Mouse (Mus musculus): ENCODE measurements at regions not wholly inside any gene's neighbourhood (a gene's known extent, or its start where the extent isn't known, plus 50 kb on each side); places are given as distances from the start of the nearest gene placed in this dataset.

DNA sequence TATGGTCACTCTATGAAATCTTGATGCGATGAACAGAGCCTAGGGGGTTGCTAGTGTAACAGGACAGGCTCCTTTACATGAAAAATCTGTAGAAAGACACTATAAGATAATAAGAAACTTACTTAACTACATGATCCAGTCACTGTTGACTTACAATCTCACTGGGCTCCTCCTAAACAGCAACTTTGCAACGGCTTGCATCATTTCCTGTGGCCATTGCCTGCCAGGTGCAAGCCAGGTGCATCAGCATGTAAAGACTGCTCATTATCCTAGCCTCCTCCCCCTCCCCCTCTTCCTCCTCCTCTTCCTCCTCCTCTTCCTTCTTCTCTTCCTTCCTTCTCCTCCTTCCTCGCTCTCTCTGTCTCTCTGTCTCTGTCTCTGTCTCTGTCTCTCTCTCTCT lies 352.5 kb downstream of the Nuak1 start:
- DNase-seq (ENCODE audit: low read depth, low spot score) = no peak

DNA sequence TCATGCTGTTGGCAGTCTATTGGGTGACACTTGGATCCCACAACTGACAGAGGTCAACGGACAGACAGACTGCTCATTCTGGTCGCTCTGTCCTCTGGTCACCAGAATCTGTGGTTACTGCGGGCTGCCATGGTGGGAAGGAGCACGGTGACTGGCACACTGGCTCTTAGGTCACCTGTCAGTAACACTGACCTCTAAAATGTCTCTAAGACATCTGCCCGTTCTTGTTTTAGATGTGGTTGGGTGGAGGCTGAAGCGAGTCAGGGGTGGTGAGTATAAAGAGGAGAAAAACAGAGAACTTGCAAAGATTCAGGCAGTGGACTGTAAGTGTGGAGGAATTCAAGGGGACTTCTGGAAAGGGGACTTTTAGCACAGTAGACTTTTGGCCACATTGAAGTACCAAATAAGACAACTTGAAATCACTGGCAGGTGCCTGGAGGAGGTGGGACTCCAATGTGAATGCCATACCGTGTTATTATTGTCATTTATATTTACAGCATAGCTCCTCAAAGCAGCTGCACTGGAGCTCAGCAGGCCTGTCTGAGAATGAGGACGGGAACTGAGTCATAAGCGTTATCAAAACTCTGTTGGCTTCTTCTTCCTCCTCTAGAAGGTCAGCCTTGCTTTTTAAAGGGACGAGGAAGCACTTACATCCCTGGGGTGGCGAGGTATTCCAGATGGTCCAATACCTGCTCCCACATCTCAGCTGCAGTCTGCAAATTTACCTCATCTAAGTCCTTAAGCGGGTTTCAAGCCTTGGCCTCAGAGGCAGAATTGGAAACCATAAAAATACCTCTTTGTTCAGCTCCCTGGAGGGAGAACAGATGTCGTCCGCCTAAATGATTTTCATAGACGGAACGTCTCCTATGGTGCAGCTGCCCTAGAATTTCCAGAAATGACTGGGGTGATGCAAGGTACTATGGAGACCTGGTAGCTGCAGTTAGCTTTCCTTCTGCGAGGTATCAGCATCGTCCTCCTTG lies 351.3 kb downstream of the Nuak1 start:
- peak; percentile 87 for DNase-seq (ENCODE audit: low read depth, low spot score)

DNA sequence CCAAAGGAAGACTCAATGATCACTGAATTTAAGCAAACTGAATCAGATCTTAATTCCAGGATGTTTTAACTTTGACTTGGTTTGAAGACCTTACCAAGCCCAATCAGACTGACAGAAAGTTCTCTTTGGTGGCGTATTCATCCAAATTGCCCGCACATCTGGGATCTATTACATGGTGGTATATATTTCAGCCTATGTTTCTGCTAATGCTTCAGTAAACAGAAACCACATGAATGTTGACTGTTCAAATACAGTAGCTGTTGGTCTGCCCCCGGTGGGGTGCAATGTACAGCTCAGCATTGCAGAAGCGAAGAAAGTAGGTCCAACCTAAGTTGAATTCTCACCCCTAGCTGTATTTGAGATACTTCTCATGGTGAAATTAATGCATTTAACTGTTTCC lies 346.5 kb downstream of the Nuak1 start:
- DNase-seq (ENCODE audit: low read depth, low spot score) = no peak

DNA sequence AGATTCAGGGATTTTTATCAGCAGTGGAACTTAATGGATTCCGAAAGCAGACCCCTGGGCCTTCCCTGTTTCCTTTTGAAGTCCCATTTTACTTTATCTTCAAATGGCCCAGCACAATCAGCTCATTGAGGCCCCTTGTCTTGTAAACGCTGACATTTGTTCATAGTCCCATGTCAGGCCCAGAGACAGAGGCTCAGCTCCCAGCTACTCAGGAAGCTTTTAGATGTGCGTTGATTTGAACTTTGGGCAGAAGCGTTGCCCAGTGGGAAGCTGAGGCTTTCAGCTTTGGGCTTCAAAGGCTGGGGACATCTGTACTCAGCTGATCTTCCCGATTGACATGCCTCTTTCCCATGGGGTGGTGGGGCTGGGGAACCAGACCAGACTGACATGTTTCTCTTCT lies 343.2 kb downstream of the Nuak1 start:
- DNase-seq (ENCODE audit: low read depth, low spot score) = no peak

DNA sequence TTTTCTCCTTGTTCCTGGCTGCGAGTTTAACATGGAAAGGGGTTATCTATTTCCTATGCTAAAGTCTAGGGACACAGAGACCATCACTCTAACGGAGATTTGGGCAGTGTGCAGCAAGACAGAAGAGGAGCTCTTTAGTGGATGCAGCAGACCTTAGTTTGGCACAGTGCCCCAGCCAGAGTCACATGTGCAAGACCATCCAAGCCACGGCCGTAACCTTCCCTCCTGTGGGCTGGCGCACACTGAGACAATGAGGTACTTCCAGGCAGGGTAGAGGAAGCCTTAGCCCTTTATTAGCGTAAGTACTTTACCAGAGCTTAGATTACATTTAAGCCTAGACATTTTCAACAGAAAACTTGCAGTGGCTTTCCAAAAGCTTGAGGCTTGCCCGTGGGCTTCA lies 336.4 kb downstream of the Nuak1 start:
- no peak for DNase-seq (ENCODE audit: low read depth, low spot score)

DNA sequence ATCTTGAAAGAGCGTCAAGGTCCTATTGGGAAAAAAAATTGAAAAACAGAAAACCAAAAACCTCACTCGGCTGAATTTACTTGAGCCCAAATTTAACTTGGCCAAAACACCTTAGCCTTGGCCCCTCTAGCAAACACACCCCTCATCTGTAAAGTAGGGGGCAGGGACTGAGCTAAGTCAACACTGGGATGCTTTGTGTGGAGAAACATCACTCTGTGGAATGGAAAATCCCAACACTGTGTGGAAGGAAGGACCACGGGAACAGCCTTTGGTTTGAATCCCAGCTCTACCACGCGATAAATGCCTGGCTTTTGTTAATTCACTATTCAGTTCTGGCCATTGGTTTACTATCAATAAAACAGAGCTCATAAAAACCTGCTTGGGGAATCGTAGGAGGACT lies 335.8 kb downstream of the Nuak1 start:
- DNase-seq (ENCODE audit: low read depth, low spot score) = no peak

DNA sequence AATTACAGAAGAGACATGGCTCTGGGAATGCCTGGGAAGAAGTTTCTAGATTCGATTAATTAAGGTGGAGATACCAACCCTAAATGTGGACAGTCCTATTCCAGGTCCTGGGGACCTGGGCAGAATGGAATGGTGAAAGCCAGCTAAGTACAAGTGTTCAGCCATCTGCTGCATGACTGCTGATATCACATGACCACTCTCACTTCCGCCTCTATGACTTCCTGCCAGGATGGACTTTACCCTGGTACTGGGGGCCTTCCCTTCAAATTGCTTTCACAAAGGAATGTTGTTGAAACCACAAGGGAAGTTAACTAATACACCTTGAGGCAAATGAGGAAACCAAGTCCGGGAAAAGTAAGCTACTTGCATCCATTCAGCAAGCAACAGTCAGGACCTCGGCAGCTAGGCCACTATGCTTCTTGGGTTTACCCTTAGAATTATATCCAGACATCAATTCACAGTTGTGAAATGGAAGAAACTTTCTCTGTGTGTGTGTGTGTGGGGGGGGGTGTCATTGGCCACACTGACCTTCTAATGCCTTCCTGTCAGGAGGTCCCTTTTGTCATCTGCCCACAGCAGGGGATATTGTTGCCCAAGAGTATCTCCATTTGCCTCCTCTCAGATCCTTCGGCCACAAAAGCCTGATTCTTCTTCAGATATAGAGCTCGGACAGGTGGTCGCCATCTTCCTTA lies 330.6 kb downstream of the Nuak1 start:
- DNase-seq (ENCODE audit: low read depth, low spot score) = no peak

DNA sequence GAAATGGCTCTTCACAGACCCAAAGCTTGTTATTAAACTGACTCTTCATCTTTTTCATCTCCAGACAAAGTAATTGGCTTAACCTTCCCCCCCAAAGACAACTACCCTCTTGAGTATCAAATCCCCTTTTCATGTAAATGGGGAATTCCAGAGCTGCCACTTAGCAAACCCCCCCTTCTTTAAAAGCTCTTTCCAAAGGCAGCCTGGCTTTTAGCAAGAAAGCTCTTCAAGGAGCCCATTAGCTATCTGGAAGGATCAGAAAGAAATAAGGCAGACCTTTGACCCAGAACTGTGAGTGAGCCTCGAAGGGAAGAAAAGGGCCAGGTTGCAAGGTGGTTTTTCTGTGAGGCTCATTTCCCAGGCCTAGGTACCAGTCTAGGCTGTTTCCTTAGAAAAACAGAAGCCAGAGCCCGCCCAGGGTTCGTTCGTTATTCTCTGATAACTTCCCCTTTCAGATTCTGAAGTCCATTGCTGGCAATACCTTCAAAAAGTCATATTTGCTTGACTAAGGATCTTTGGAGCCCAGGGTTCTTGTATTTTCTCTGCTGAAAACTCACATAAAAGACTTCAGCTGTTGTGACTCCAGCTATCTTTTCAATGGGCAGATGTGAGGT lies 329.9 kb downstream of the Nuak1 start:
- no peak for DNase-seq (ENCODE audit: low read depth, low spot score)

DNA sequence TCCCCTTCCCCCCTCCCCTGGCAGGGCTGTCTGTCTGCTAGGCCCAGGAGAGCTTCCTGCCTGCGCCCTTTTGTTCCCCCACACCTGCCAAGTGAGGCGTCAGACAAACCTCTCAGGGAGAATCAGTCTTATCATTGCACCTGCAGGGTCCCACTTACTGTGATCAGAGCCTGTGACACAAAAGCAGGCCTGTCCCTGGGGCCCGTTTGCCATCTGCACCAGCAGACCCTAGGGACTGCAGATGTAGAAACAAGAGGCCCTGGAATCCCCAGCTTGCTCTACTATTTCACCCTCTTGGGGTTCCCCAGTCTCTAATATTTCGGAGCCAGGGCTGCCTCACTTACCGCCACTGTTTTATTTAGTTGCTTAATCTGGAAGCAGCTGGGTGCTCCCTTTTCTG lies 328.9 kb downstream of the Nuak1 start:
- DNase-seq (ENCODE audit: low read depth, low spot score) = no peak

DNA sequence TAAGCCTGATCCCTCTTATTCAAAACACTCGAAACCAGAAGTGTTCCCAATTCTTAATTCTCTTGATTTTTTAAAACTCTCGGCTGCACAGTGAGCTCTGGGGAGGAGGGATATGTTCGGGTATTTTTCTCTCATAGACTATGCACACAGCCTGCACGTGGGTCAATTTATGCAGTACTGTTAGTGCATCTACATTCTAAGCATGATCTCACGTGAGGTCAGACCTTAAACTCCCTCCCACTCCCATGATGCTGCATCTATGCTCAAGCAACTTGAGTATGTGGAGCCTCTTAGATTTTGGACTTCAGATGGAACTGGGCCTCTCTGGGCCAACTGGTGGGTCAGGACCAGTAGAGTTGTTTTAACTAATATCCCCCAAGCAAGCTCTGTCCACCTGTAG lies 328.5 kb downstream of the Nuak1 start:
- no peak for DNase-seq (ENCODE audit: low read depth, low spot score)

DNA sequence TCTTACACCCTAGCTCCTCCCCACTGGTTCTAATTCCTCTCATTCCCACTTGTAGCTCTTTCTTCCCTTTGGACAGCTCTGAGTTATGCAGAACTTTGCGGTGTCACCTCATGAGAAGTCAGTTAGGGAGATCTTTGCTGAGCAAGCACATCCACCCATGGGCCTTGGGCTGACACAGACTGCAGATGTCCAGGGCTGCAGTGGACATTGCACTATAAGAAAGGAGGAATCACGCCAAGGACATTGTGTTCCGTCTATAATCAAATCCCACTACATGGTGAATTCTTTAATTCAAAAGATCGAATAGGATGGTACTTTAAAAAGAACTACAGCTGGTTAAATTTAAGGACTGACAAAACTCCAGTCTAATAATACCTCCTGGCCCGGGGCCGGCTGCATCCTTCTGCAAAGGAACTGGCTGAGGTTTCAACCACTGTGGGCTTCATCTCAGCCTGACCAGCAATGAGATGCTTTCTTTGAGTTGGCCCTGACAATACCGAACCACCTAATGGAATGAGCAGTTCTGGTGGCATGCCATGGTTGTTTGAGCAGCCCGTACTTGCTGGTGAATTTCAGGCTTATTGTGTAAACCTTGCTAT lies 320.3 kb downstream of the Nuak1 start:
- DNase-seq (ENCODE audit: low read depth, low spot score) = no peak

DNA sequence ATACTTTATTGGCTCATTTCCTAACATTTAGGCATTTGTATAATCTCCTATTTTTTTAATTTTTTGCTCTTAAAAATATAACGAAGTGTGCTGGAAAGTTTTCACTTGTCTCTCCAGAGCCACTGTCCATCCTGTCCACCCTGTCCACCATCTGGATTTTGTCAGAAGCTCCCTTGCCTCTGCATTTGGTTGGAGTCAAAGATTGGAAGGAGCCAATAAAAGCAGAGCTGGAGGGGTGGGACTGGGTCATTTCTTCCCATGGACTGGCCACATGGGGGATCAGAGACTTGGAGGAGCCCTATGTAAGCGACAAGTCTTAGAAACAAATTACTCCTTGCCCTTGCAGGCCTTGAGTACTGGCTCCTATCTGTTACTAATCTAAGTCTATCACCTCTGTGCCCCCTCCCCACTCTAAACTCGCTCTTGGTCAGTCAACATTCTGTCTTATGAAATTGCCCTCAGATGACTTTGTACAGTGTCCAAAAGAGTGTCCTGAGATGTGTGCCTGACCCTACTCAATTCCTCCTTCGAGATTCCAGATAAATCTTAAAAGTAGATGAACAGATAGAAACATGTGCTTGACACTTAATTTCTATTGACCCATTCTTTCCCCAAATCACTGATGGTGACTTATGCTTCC lies 303.3 kb downstream of the Nuak1 start:
- no peak for DNase-seq (ENCODE audit: low read depth, low spot score)

DNA sequence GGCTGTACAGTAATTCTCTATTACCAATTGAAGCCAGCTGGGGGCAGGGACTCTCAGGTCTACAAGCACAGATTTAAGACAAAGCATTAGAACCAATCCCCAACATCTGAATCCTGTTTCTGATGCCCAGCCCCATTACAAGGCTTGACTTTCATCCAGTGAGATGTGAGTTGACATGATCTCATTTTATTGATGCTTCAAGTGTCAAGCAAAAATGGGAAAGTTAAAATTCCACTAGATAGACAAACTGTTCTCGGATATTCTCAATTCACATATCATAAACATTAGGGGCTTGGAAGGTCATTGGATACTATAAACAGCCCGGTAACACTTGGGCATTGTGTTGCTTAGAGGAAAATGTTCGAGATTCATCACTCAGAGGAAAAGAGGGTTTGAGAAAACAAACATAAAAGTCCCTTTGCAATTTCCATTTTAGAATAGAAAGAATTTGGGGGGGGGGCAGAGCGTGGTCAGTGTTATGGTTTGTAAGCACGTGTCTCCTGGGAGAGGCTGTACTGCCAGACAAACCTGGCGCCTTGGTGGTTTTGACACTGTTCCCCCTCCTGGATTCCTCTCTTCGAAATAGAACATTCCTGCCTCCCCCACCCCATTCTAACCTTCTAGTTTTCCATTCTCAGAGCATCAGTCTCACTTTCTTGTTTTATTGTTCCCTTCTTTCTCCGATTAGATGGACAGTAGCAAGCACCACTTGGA lies 297.5 kb downstream of the Nuak1 start:
- DNase-seq (ENCODE audit: low read depth, low spot score) = no peak

DNA sequence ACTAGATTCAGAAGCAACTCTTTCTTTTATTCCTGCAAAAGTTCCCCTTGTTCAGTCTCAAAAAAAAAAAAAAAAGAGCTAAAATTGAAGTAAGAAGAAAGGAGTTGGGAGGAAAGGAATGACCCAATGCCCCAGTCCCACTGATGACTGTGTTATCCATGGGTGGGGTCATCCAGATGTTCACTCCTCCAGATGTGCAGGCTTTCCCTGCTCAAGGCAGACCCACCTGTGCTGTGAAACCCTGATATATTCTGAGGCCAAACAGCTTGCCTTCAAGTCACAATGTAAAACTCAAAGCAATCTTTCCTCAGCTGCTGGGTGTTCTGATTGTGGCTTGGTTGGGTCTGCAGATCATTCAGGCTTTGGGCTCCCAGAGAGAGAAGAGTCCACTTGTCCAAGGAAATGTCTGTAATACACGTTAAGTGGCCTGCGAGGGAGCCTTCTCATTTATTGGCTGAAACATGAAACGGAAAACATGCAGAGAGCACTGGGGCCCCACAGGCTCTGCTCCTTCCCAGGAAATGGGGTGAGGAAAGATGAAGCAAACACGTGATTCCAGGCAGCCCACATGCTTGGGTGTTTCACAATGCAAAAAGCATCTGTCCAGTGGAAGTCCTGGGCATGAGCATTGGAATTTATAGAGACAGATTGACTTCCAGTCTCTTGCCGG lies 296.6 kb downstream of the Nuak1 start:
- DNase-seq (ENCODE audit: low read depth, low spot score) = no peak

DNA sequence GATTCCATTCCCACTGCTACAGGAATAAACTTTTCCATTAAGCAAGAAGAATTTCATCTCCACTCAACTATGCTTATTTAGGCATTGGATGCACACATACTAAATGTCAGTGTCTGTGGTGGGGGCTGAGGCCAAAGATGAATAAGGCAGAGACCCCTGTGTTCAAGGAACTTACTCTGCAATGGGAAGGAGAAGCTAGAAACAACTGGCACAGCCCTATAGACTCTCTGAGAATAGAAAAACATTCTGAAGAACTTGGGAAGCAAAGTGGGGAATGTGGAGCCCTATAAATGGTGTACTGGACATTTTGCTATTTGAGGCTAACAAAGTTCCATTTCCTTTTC lies 296.1 kb downstream of the Nuak1 start:
- no peak for DNase-seq (ENCODE audit: low read depth, low spot score)

DNA sequence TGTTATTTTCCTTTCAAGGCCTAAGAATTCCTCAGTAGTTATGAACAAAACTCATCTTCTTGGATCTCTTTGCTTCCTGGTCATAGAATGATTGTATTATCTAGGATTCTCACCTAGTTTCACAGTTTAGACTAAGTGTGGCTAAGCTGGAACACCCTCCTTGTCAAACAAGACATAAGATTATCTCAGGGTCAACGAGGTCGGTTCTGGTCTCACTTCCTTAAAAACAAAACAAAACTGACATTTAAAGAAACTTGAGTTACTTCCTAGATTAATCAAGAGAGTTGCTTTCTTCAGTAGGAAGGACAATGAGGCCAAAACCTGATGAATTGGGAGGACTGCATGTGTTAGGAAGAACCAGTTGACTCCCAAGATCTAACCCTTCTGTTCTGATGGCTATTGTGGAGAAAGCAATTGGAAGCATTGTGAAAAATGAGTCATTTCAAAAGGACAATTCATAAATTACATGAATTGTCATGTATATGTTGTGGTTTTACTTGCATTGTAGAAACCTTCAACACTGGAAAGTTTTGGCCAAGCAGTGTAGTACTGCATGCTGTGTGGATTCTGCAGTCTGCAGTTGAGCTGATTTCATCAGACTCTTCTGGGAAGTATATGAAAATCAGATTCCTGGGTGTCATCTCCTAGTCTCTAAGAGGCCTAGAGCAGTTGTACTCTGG lies 293.0 kb downstream of the Nuak1 start:
- DNase-seq (ENCODE audit: low read depth, low spot score) = no peak

DNA sequence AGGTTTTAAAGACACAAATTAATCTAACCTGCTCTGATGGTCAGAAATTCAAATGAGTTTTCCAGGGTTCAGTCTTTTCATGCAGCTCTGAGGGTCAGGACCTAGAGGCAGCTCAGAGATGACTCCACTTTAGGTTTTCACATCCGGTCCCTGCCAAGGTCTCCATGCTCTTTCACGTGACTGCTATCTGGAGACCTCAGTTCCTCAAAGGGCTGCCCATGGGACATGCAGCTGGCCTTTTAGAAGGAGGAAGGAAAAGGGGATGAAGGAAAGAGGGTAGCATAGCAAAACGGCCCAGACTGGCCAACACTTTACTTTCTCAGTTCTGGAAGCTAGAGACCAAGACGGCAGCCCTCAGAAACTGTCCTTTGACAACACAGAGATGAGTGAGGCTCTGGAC lies 276.6 kb downstream of the Nuak1 start:
- no peak for DNase-seq (ENCODE audit: low read depth, low spot score)

DNA sequence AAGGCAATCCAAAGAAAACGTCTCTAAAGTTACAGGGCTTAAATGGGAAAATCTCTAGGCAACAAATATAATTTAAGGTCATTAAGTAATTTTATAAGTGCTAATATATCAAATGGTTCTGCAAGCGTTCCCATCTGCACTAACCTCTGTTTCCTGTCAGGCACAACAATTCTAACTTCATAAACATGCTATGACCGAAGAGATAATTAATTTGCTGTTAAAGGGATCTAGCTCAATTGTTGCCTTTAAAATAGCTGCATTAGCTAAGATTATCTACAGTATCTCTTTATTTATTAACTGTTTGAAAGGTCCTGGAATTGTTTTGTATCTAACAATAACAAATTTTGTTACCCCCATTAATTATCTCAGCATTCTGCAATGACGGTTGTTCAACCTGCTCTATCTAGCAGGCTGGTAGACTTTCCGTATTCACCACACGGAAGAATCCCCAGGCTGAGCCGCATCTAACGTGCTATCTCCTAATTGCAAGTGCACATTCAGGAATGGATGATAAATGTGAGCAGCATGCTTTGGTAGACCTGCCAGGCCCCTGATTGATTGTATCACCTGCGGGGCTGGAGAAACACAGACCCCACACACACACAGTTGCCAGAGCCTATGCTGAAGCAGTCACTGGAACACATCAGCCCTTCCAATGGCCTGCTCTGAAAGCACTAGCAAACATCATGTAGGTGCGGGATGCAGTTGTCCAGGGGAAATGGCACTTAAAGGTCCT lies 274.4 kb downstream of the Nuak1 start:
- no peak for DNase-seq (ENCODE audit: low read depth, low spot score)

DNA sequence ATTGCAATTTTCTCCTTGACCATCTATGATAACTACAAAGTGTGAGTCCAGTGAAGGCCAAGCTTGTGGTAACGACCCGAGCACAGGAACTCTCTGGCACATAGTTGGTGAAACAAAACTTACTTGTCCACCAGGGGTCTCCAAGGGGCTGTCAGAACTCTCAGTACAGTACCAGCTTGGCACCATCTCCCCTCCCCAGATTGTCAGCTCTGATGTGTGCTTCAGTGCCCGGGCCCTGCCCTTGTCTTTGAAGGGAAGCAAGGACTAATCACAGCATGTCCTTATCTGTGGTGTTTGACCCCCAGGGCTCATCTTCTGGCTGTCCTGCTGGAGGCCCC lies 273.9 kb downstream of the Nuak1 start:
- no peak for DNase-seq (ENCODE audit: low read depth, low spot score)

Measured in telencephalon, adult 2 months (tissue).